Mouse (Mus musculus): ENCODE data around the gene 4930558K02Rik.

- TF ChIP-seq POLR2A (IDR thresholded peaks at IDR 0.05; ENCODE audit: borderline replicate concordance, insufficient read depth, low read length) (no peak), CTCF (IDR thresholded peaks at IDR 0.05; ENCODE audit: borderline replicate concordance, insufficient read depth, low read depth, low read length) (no peak)
These were observed 2.1 kb downstream of the 4930558K02Rik start for GRCm38 (mm10) chr1:161977331-161977730.
